Mouse (Mus musculus) lung, adult 2 months (tissue): Measurements from ENCODE around the gene Casq2.

Experiments
- CTCF ChIP-seq: fragments of 200-500 bp; IDR thresholded peaks from 2 replicates; pipeline ENCODE4 v1.5.1; 2011; ENCODE audit warnings: mild to moderate bottlenecking, low read length, control low read depth; ENCODE audit not compliant: insufficient read depth
- POLR2A ChIP-seq: fragments of 200-500 bp; IDR thresholded peaks from 2 replicates; pipeline ENCODE4 v1.6.1; 2011; ENCODE audit warnings: low read depth, mild to moderate bottlenecking, control low read depth, low read length, borderline replicate concordance; ENCODE audit errors: extremely low read depth

- TF ChIP-seq CTCF (no peak), POLR2A (no peak)
These were observed 37.4 kb downstream of the Casq2 start for GRCm38 (mm10) chr3:102123654-102124053.
